Mouse (Mus musculus) kidney, postnatal 4 days (tissue): ENCODE results near the gene Rbm4b.

Experiments used
- DNase-seq, 2 experiments: peaks; one replicate each; pipeline ENCODE4 v3.0.0; 2021; ENCODE audit warnings: mixed read lengths in 2 of 2

Gene Rbm4b

DNA sequence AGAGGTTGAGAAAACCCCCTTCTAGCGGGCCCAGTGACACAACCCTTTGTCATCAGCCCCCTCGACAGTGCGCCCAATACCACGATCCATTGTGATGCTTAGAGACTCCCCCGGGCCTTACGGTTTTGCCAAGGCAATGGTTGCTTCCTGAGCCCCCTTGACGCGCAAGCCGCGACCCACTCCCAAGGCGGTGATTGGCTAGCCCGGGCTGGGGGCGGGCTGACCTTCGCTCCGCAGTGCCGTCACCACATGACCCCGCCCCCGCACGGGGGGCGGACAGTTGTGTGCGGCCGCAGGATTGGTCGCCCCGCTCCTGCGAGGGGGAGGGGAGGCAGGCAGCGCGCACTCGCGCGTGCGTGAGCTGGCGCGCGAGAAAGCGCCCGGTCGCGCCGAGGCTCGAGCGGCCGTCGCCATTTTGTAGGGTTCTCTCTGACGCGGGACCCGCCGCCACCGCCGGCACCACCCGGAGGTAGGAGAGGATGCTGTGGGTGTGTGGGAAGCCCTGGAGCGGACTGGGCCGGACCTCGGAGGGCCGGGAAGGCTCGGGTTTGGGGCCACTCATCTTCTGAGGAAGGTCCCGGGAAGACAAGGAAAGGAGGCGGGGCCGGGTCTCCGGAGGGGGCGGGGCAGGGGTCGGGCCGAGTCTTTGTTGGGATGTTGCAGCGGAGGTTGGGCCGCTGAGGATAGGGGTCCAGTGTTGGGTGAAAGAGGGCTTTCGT, at the start of gene Rbm4b:
Gene Rbm4b (plus strand): TSS at position 305 of the 719 bp plus-strand sequence.
- DNase-seq = peak; percentile 97 to 99

DNA sequence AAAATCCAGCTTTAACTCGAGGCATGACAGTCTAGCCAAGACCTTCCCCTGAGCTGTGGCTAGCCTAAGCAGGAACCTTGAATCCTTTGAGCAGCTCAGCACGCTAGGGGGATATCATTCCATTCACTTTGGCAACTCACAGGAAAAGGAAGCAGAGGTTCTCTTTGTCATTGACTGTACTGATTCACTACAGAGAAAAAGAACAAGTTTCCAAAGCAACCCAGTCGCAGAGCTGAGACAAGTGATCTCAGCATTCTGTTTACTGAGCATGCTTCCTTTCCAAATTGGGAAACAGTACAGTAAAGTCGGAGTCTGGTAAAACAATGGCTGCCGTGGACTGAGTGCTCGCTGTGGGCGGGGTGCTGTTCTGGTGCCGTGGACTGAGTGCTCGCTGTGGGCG, 47.5 kb upstream of the Rbm4b start:
- DNase-seq = no peak

GRCm38 (mm10) chr19:4711098-4711600, 45.1 kb upstream of the Rbm4b start, which contains the start of gene Sptbn2:
Sptbn2 (plus strand) TSS chr19:4711167.
- no peak for DNase-seq

DNA sequence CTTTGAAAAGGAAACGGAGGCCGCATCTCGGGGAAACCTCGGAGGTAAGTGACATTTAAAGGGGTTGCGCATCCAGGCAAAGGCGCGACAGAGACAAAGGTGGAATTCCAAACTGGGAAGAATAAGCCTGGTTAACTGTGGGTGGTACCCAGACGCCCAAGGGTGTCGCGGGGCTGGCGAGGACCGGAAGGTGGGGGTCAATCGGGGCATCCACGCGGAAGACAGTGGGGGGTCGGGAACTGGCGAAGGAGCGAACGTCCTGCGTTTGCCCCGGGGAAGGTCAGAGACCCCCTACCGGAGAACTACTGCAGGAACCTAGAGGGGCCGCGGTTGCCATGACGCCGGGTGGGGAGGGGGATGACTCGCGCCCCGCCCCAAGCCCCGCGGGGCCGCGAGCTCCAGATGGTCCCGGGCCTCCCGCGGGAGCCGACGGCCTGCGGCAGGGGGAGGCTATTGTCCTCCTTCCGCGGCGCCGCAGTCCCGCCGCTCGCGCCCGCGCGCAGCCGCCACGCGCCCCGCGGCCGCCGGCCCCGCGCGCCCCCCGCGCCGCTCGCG, 44.6 kb upstream of the Rbm4b start:
- DNase-seq = no peak

- DNase-seq = peak; percentile 50 to 57
These were observed 44.0 kb upstream of the Rbm4b start for GRCm38 (mm10) chr19:4712156-4712780.

DNA sequence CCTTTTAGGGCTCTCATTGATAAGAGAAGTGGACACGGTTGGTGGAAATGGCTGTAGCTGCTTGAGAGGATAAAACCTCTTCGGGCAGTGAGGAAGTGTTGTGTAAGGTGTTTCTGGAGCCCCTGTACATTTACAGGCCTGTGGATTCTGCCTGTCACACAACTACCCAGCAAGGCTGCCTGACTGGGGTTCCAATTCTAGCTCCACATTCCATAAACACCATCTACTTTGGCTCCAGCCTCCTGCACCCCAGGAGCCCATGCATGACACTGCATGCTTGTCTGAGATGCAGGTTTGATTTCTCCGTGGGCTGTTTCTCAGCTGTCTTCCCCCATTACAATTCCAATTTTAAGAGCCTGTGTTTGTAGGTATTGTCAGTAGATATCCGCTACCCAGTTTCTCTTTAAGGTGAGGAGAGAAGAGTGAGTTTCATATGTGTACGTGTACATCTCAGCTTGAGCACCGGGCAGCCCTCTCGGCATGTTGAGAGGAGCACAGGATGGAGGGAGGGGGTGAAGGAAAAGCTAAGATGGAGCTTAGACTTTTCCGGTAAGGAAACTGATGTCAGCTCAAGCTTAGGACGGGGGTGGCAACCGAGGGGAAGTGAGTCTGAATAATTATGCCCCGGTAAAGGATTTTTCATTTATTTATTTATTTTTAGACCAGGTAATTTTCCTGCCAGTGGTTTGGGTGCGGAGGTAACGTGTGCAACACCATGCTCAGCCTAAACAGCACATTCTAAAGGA, 43.3 kb upstream of the Rbm4b start:
- DNase-seq = no peak

GRCm38 (mm10) chr19:4713886-4714285, 42.4 kb upstream of the Rbm4b start:
- DNase-seq = no peak

DNA sequence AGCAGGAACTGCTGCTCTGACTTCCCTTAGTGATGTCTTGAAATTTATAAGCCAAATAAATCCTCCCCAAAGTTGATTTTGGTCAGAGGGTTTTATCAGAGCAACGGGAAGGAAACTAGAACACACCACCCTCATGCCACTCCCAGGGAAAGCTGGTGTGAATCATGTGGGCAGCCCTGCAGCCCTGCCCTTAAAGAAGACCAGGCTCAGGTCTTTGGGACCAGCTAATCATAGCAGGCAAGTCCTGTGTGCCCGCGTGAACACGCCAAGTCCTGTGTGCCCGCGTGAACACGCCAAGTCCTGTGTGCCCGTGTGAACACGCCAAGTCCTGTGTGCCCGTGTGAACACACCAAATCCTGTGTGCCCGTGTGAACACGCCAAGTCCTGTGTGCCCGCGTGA, 39.5 kb upstream of the Rbm4b start:
- no peak for DNase-seq

DNA sequence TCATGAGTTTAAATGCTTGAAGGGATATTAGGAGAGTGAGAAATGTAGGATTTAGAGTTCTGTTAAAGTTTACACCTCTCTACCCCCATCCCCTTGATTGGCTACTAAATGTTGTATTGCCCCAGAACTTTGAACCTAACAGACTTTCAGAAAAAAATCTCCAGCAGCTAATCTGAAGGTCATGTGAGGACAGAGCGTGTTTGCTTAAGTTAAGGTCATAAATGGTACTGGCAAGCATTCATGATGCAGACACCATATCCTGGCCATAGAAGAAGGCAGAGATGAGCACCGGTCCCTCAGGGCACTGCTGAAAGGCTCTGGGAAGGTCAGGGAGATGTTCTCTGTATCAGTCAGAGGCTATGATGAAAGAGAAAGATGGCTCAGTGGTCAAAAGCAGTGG, 39.0 kb upstream of the Rbm4b start:
- DNase-seq = no peak

- DNase-seq = no peak
These were observed 37.6 kb upstream of the Rbm4b start for GRCm38 (mm10) chr19:4718716-4719115.

GRCm38 (mm10) chr19:4719351-4719764, 36.9 kb upstream of the Rbm4b start:
- DNase-seq = peak; percentile 59 to 76

- no peak for DNase-seq
These were observed 36.2 kb upstream of the Rbm4b start for GRCm38 (mm10) chr19:4720112-4720511.

GRCm38 (mm10) chr19:4720671-4721244, 35.5 kb upstream of the Rbm4b start:
- peak; percentile 81 to 87 for DNase-seq

DNA sequence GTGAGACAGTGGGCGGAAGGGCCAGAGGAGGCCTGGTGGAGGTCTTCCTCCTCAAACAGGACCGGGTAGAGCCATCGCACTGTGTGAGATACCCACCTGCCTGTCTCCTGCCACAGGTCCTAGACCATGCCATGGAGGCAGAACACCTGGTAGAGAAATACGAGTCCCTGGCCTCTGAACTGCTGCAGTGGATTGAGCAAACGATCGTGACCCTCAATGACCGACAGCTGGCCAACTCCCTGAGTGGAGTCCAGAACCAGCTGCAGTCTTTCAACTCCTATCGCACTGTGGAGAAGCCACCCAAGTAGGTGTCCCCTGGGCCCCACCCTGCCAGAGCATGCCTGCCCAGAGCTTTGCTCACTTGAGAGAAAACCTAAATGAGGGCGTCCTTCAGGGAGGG, 27.1 kb upstream of the Rbm4b start:
- DNase-seq = no peak

DNA sequence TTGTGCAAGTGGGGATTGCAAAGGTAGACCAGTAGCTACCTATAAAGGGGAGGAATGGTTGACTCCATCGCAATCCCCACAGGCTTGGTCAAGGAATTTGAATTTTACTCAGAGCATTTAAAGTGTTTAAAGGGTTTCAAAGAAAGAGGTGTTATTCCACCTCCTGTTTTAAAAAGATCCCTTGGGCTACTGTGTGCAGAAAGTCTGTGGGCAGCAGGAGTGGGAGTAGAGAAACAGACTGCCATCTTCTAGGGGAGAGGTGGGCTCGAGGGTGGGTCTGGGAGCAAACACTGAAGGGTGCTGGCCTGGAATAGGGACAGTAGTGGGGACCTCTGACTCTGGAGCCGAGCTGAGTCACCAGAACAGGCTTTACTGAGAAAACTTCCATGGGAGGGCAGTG, 23.2 kb upstream of the Rbm4b start:
- no peak for DNase-seq

GRCm38 (mm10) chr19:4737866-4738265, 18.4 kb upstream of the Rbm4b start:
- no peak for DNase-seq

DNA sequence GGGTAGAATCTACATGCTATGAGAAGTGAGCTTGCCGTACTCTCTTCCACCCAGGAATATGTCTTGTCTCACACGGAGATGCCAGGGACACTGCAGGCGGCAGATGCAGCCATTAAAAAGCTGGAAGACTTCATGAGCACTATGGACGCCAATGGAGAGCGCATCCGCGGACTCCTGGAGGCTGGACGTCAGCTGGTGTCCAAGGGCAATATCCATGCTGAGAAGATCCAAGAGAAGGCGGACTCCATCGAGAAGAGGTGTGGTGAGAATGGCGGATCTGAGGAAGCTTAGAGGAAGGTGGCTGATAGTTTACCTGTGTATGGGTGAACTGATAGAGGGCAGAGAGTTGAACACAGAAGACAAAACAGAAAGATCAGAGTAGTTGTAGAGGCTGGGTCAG, 17.2 kb upstream of the Rbm4b start:
- no peak for DNase-seq

- no peak for DNase-seq
These were observed 16.5 kb upstream of the Rbm4b start for GRCm38 (mm10) chr19:4739762-4740161.

DNA sequence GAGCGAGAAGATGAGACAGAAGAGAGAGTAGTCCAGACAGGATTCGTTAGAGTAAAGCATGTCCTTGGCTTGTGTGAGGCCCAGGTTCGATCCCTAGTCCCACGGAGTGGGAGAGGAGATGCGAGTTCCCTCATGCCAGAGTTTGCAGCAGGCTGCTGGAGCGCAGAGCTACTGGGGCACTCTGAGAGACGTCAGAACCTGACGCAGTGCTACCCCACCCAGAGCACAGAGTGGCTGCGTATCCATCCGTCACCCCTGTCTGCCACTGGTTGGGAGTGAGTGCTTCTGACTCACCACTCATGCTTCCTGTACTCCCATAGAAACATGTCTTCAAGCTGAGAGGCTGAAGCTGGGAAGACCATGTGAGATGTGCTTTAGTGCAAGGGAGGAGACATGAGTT, 14.8 kb upstream of the Rbm4b start:
- no peak for DNase-seq

GRCm38 (mm10) chr19:4742229-4742628, 14.1 kb upstream of the Rbm4b start:
- no peak for DNase-seq

DNA sequence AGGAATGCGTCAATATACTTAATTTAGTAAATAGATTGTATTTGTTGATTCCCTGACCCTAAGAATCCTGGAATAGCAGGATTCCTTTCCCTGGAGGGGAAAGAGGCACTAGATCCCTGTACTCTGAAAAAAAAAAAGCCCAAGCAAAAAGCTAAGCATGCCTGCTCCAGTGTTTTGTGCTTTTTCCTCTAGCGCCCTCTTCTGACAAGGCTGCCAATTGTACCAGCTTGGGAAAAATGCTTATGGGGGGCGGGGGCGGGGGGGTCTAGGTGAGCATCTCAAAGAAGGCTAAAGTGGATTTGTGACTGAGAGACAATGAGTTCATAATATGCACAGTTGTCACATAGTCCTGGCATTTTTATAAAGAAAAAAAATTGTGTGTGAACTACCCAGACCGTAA, 12.8 kb upstream of the Rbm4b start:
- DNase-seq = peak; percentile 56 to 68

DNA sequence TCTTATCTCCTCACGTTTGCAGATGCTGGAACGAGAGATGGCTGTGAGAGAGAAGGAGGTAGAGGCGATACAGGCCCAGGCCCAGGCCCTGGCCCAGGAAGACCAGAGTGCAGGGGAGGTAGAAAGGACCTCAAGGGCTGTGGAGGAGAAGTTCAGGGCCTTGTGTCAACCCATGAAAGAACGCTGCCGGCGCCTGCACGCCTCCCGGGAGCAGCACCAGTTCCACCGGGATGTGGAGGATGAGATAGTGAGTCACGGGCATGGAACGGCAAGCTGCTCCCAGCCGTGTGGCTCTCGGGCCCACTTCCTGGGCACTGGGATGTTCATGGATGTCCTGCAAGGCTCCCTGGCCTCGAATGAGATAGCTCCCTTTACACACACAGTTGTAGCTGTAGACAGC, 12.3 kb upstream of the Rbm4b start:
- DNase-seq = no peak

DNA sequence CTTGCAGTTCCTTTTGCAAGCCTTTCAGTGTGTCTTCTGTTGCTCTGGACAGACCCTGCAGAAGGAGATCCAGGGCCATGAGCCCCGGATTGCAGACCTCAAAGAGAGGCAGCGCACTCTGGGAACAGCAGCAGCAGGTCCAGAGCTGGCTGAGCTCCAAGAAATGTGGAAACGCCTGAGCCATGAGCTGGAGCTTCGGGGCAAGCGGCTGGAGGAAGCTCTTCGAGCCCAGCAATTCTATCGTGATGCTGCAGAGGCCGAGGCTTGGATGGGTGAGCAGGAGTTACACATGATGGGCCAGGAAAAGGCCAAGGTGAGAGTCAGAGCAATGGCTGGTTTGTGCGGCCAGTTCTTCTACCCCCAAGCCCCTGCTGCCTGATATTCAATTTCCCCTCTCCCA, 11.2 kb upstream of the Rbm4b start:
- peak; percentile 43 for DNase-seq
